Mouse (Mus musculus) MEL (cell line): Measurements from ENCODE around the gene Tbc1d5. TPM values are rescaled to one million over a fixed set of nuclear protein-coding genes. Genes with fewer than 3 reads are reported as not detected.

Experiments
- DNase-seq: peaks from one replicate; pipeline ENCODE4 v3.0.0; 2011; ENCODE audit warnings: low read depth, low spot score
- H3K27ac ChIP-seq: 2 replicates; pipeline ENCODE4 v1.5.1; 2012; ENCODE audit warnings: low read depth, mild to moderate bottlenecking, control low read depth, low read length, moderate library complexity; ENCODE audit not compliant: control insufficient read depth
- H3K27me3 ChIP-seq, 2 experiments: fragments of 150-350 bp in 1 of 2; sonication (generic) in 1 of 2; 2 replicates each; pipeline ENCODE4 v1.6.1; 2012; ENCODE audit warnings: low read length in 2 of 2, mild to moderate bottlenecking in 2 of 2, improper control_type of control experiment in 1 of 2, moderate library complexity in 1 of 2; ENCODE audit not compliant: insufficient read depth in 2 of 2, control insufficient read depth in 1 of 2
- H3K36me3 ChIP-seq, 2 experiments: 2 replicates each; pipeline ENCODE4 v1.6.1; 2012 to 2014; ENCODE audit warnings: low read length in 2 of 2, improper control_type of control experiment in 1 of 2, inconsistent platforms in 1 of 2, mild to moderate bottlenecking in 1 of 2; ENCODE audit not compliant: insufficient read depth in 2 of 2, control insufficient read depth in 1 of 2
- H3K4me1 ChIP-seq, 2 experiments: fragments of 150-350 bp in 1 of 2; sonication (generic) in 1 of 2; 2 replicates each; pipeline ENCODE4 v1.6.1; 2012; ENCODE audit warnings: low read length in 2 of 2, improper control_type of control experiment in 1 of 2, mild to moderate bottlenecking in 1 of 2; ENCODE audit not compliant: insufficient read depth in 2 of 2, control insufficient read depth in 1 of 2
- H3K4me3 ChIP-seq, 2 experiments: fragments of 150-350 bp in 1 of 2; sonication (generic) in 1 of 2; 2 replicates each; pipeline ENCODE4 v1.5.1; 2012; ENCODE audit warnings: low read depth in 2 of 2, low read length in 2 of 2, mild to moderate bottlenecking in 2 of 2, moderate library complexity in 2 of 2, control low read depth in 1 of 2, improper control_type of control experiment in 1 of 2; ENCODE audit not compliant: control insufficient read depth in 1 of 2, insufficient read depth in 1 of 2
- H3K79me2 ChIP-seq: 2 replicates; pipeline ENCODE4 v1.6.1; 2012; ENCODE audit warnings: mild to moderate bottlenecking, low read length, moderate library complexity; ENCODE audit not compliant: control insufficient read depth, poor library complexity, insufficient read depth
- H3K9ac ChIP-seq: 2 replicates; pipeline ENCODE4 v1.6.1; 2012; ENCODE audit warnings: low read depth, mild to moderate bottlenecking, control low read depth, low read length, moderate library complexity; ENCODE audit not compliant: control insufficient read depth, poor library complexity, severe bottlenecking
- H3K9me3 ChIP-seq: fragments of 150-350 bp; sonication (generic); replicated peaks from 2 replicates; pipeline ENCODE4 v1.6.1; 2012; ENCODE audit warnings: mild to moderate bottlenecking, low read length, improper control_type of control experiment, moderate library complexity; ENCODE audit not compliant: insufficient read depth
- BHLHE40 ChIP-seq: IDR thresholded peaks from 2 replicates; pipeline ENCODE4 v1.6.1; 2012; ENCODE audit warnings: low read depth, mild to moderate bottlenecking, inconsistent platforms, low read length, improper control_type of control experiment, borderline replicate concordance
- CHD1 ChIP-seq: IDR thresholded peaks from 2 replicates; pipeline ENCODE4 v1.6.1; 2012; ENCODE audit warnings: low read depth, mild to moderate bottlenecking, inconsistent platforms, low read length, improper control_type of control experiment
- CHD2 ChIP-seq: IDR thresholded peaks from 2 replicates; pipeline ENCODE4 v1.6.1; 2011; ENCODE audit warnings: low read length, improper control_type of control experiment
- CTCF ChIP-seq, 3 experiments: IDR thresholded peaks in 2 of 3; conservative IDR thresholded peaks in 1 of 3; 2 replicates each; pipeline ENCODE4 v1.5.1; 2011 to 2012; ENCODE audit warnings: low read length in 3 of 3, low read depth in 2 of 3, mild to moderate bottlenecking in 2 of 3, improper control_type of control experiment in 1 of 3, inconsistent platforms in 1 of 3, mixed read lengths in 1 of 3, moderate library complexity in 1 of 3; ENCODE audit not compliant: control insufficient read depth in 1 of 3, insufficient read depth in 1 of 3, poor library complexity in 1 of 3, severe bottlenecking in 1 of 3
- E2F4 ChIP-seq: IDR thresholded peaks from 2 replicates; pipeline ENCODE4 v1.6.1; 2011; ENCODE audit warnings: low read depth, low read length, improper control_type of control experiment, borderline replicate concordance
- GATA1 ChIP-seq: IDR thresholded peaks from 2 replicates; pipeline ENCODE4 v1.6.1; 2011; ENCODE audit warnings: low read depth, low read length, improper control_type of control experiment
- JUND ChIP-seq: IDR thresholded peaks from 2 replicates; pipeline ENCODE4 v1.6.1; 2011; ENCODE audit warnings: low read depth, mild to moderate bottlenecking, improper control_type of control experiment, low read length
- KAT2A ChIP-seq: conservative IDR thresholded peaks from 2 replicates; pipeline ENCODE4 v1.6.1; 2012; ENCODE audit warnings: low read depth, low read length, improper control_type of control experiment, inconsistent platforms
- MAFK ChIP-seq: IDR thresholded peaks from 2 replicates; pipeline ENCODE4 v1.6.1; 2011; ENCODE audit warnings: low read depth, mild to moderate bottlenecking, low read length, improper control_type of control experiment, borderline replicate concordance
- MAX ChIP-seq: IDR thresholded peaks from 2 replicates; pipeline ENCODE4 v1.6.1; 2011; ENCODE audit warnings: low read length, improper control_type of control experiment
- MAZ ChIP-seq: IDR thresholded peaks from 2 replicates; pipeline ENCODE4 v1.6.1; 2012; ENCODE audit warnings: low read depth, mild to moderate bottlenecking, inconsistent platforms, low read length, improper control_type of control experiment
- MEF2A ChIP-seq: IDR thresholded peaks from 2 replicates; pipeline ENCODE4 v1.6.1; 2014; ENCODE audit warnings: low read depth, mild to moderate bottlenecking, inconsistent platforms, low read length, improper control_type of control experiment; ENCODE audit not compliant: poor library complexity, insufficient replicate concordance, severe bottlenecking; ENCODE audit errors: extremely low read depth
- MYB ChIP-seq: IDR thresholded peaks from 2 replicates; pipeline ENCODE4 v1.6.1; 2011; ENCODE audit warnings: mild to moderate bottlenecking, low read depth, low read length, improper control_type of control experiment
- NELFE ChIP-seq: IDR thresholded peaks from 2 replicates; pipeline ENCODE4 v1.6.1; 2011; ENCODE audit warnings: low read depth, low read length, improper control_type of control experiment
- NRF1 ChIP-seq: IDR thresholded peaks from 2 replicates; pipeline ENCODE4 v1.6.1; 2014; ENCODE audit warnings: low read depth, mild to moderate bottlenecking, inconsistent platforms, low read length, improper control_type of control experiment, moderate library complexity; ENCODE audit not compliant: poor library complexity, insufficient read depth, severe bottlenecking
- POLR2A ChIP-seq, 2 experiments: IDR thresholded peaks; 2 replicates each; pipeline ENCODE4 v1.6.1; 2011 to 2012; ENCODE audit warnings: low read length in 2 of 2, mild to moderate bottlenecking in 2 of 2, control low read depth in 1 of 2, improper control_type of control experiment in 1 of 2, low read depth in 1 of 2, moderate library complexity in 1 of 2; ENCODE audit not compliant: control insufficient read depth in 1 of 2, insufficient read depth in 1 of 2, poor library complexity in 1 of 2
- RAD21 ChIP-seq: IDR thresholded peaks from 2 replicates; pipeline ENCODE4 v1.6.1; 2011; ENCODE audit warnings: mild to moderate bottlenecking, low read depth, low read length, improper control_type of control experiment
- RCOR1 ChIP-seq: IDR thresholded peaks from 2 replicates; pipeline ENCODE4 v1.6.1; 2012; ENCODE audit warnings: low read depth, mild to moderate bottlenecking, inconsistent platforms, low read length, improper control_type of control experiment
- SIN3A ChIP-seq: IDR thresholded peaks from 2 replicates; pipeline ENCODE4 v1.6.1; 2012; ENCODE audit warnings: low read length, improper control_type of control experiment, inconsistent platforms
- SMC3 ChIP-seq: IDR thresholded peaks from 2 replicates; pipeline ENCODE4 v1.6.1; 2011; ENCODE audit warnings: low read depth, low read length, improper control_type of control experiment
- TCF12 ChIP-seq: IDR thresholded peaks from 2 replicates; pipeline ENCODE4 v1.6.1; 2014; ENCODE audit warnings: low read depth, mild to moderate bottlenecking, inconsistent platforms, low read length, improper control_type of control experiment, moderate library complexity
- UBTF ChIP-seq: IDR thresholded peaks from 2 replicates; pipeline ENCODE4 v1.6.1; 2012; ENCODE audit warnings: low read depth, mild to moderate bottlenecking, inconsistent platforms, low read length, improper control_type of control experiment, moderate library complexity, borderline replicate concordance; ENCODE audit not compliant: insufficient read depth
- USF1 ChIP-seq: IDR thresholded peaks from 2 replicates; pipeline ENCODE4 v1.6.1; 2014; ENCODE audit warnings: low read depth, mild to moderate bottlenecking, inconsistent platforms, low read length, improper control_type of control experiment, moderate library complexity
- ZC3H11A ChIP-seq: IDR thresholded peaks from 2 replicates; pipeline ENCODE4 v1.6.1; 2012; ENCODE audit warnings: low read depth, mild to moderate bottlenecking, inconsistent platforms, low read length, improper control_type of control experiment
- ZKSCAN1 ChIP-seq: IDR thresholded peaks from 2 replicates; pipeline ENCODE4 v1.6.1; 2012; ENCODE audit warnings: low read depth, mild to moderate bottlenecking, inconsistent platforms, low read length, improper control_type of control experiment, moderate library complexity
- ZMIZ1 ChIP-seq: IDR thresholded peaks from 2 replicates; pipeline ENCODE4 v1.6.1; 2012; ENCODE audit warnings: low read depth, mild to moderate bottlenecking, inconsistent platforms, low read length, improper control_type of control experiment, moderate library complexity
- ZNF384 ChIP-seq: IDR thresholded peaks from 2 replicates; pipeline ENCODE4 v1.6.1; 2012; ENCODE audit warnings: low read depth, mild to moderate bottlenecking, inconsistent platforms, low read length, improper control_type of control experiment
- polyA plus RNA-seq, 2 experiments: library from polyadenylated mRNA; stranded (reverse) in 1 of 2; unstranded in 1 of 2; fragments of >175 nt in 1 of 2; fragments of >200 nt in 1 of 2; gene quantifications; 2 replicates each; pipeline versions ENCODE4 v1.2.1 to v1.2.4; 2012; ENCODE audit warnings: low replicate concordance in 2 of 2, low read depth in 1 of 2; ENCODE audit not compliant: insufficient read length in 2 of 2, insufficient read depth in 1 of 2, missing spikeins in 1 of 2
- total RNA-seq: library from RNA; depleted of rRNA; stranded (reverse); fragments of 300-350 nt; gene quantifications from 2 replicates; pipeline ENCODE4 v1.2.3, GENCODE M21; 2012

The Tbc1d5 gene
- total and polyA plus RNA-seq, 3 experiments = 5.4 to 116 (median 8.2) TPM

- TF ChIP-seq RAD21 (no peak), POLR2A (IDR thresholded peaks at IDR 0.05; ENCODE audit: control insufficient read depth in 1 of 2, insufficient read depth in 1 of 2, low read depth in 1 of 2, low read length in 2 of 2, poor library complexity in 1 of 2) (no peak), ZC3H11A (no peak), CHD1 (no peak), GATA1 (no peak), CTCF (IDR thresholded peaks at IDR 0.05 in 2 of 3, conservative IDR thresholded peaks at IDR 0.05 in 1 of 3; ENCODE audit: control insufficient read depth in 1 of 3, insufficient read depth in 1 of 3, low read depth in 2 of 3, low read length in 3 of 3, poor library complexity in 1 of 3, severe bottlenecking in 1 of 3) (no peak), NELFE (no peak), MYB (no peak), MAZ (no peak), USF1 (no peak), KAT2A (no peak), NRF1 (no peak), ZNF384 (no peak), UBTF (no peak), JUND (no peak), BHLHE40 (no peak)
- TF ChIP-seq, all 39 proteins: peak for 0
- no peak overlapping the region for H3K27ac ChIP-seq
These were observed 165.2 kb downstream of the Tbc1d5 start for GRCm38 (mm10) chr17:51013908-51014307.

GRCm38 (mm10) chr17:51003179-51003578 lies 176.0 kb downstream of the Tbc1d5 start:
- Histone ChIP-seq H3K27ac (no peak overlapping the region), H3K4me3 (no peak overlapping the region), H3K36me3 (no peaks in the 10 kb centered on the region; a peak in 1 of 4 replicates), H3K9me3 (peaks cover 2% of the 10 kb centered on the region; the same call in 1 of the 2 replicates), H3K79me2 (no peaks in the 10 kb centered on the region), H3K4me1 (no peaks in the 10 kb centered on the region), H3K9ac (no peak overlapping the region), H3K27me3 (no peaks in the 10 kb centered on the region)
- DNase-seq = no peak
- no peak for TF ChIP-seq MAFK
- no peak for TF ChIP-seq MEF2A
- TF ChIP-seq JUND = no peak
- TF ChIP-seq NRF1 = no peak
- TF ChIP-seq ZC3H11A = no peak
- no peak for TF ChIP-seq E2F4
- TF ChIP-seq SMC3 = no peak
- no peak for TF ChIP-seq SIN3A
- no peak for TF ChIP-seq ZKSCAN1
- TF ChIP-seq TCF12 = no peak
- no peak for TF ChIP-seq MAZ
- no peak for TF ChIP-seq USF1
- TF ChIP-seq CTCF (IDR thresholded peaks at IDR 0.05 in 2 of 3, conservative IDR thresholded peaks at IDR 0.05 in 1 of 3; ENCODE audit: control insufficient read depth in 1 of 3, insufficient read depth in 1 of 3, low read depth in 2 of 3, low read length in 3 of 3, poor library complexity in 1 of 3, severe bottlenecking in 1 of 3) = no peak
- TF ChIP-seq CHD2 = no peak
- no peak for TF ChIP-seq ZMIZ1
- no peak for TF ChIP-seq UBTF
- TF ChIP-seq MAX = no peak
- TF ChIP-seq NELFE = no peak
- TF ChIP-seq KAT2A = no peak
- TF ChIP-seq RCOR1 = no peak

More at GRCm38 (mm10) chr17:51013908-51014307, 165.2 kb downstream of the Tbc1d5 start:
- H3K4me3 ChIP-seq = no peak overlapping the region
- H3K9ac ChIP-seq = no peak overlapping the region
- peaks cover 1 to 12% of the 10 kb centered on the region in 2 experiments; a peak in 2 of 4 replicates for H3K36me3 ChIP-seq
- peaks cover 6 to 9% of the 10 kb centered on the region in 2 experiments for H3K4me1 ChIP-seq
- DNase-seq = no peak
- no peaks in the 10 kb centered on the region for H3K79me2 ChIP-seq
- no peaks in the 10 kb centered on the region for H3K9me3 ChIP-seq
- no peaks in the 10 kb centered on the region for H3K27me3 ChIP-seq
